Mouse (Mus musculus): ENCODE results near the gene Dynll1. TPM values are rescaled to one million over a fixed set of nuclear protein-coding genes. Genes with fewer than 3 reads are reported as not detected.
A peak's percentile ranks its signal among the peaks of the same experiment; 100 is the strongest.

Dynll1 gene
- polyA plus RNA-seq, 1 experiment from 2014 or later: 1,196 TPM

GRCm38 (mm10) chr5:115327610-115328548 lies 27.1 kb upstream of the Dynll1 start:
- Histone ChIP-seq H3K4me2 (peak overlapping the region; percentile 91), H3K4me1 (peaks cover 49% of the 10 kb centered on the region), H3K9me3 (no peaks in the 10 kb centered on the region), H3K4me3 (peak overlapping the region; percentile 99), H3K27ac (replicated peaks) (peak overlapping the region; percentile 91), H3K36me3 (peaks cover 38% of the 10 kb centered on the region), H3K27me3 (replicated peaks) (no peaks in the 10 kb centered on the region), H3K9ac (peak overlapping the region; percentile 98)
- ATAC-seq (ENCODE audit: extremely low read depth, insufficient number of reproducible peaks, low FRiP score, low TSS enrichment): no peak; the same call in 1 of the 2 replicates
- under 1% methylated on average over 55 of the region's 55 CpGs for WGBS

- peak within 1 kb of the TSS; percentile 98 for H3K9ac ChIP-seq
- peak within 1 kb of the TSS; percentile 91 for H3K4me2 ChIP-seq
- peaks cover 45% of the 10 kb centered on the region for H3K4me1 ChIP-seq
- WGBS: under 1% methylated on average over 93 of the region's 97 CpGs
- peak; percentile 85 for ATAC-seq (ENCODE audit: extremely low read depth, insufficient number of reproducible peaks, low FRiP score, low TSS enrichment)
- peak within 1 kb of the TSS; percentile 99 for H3K4me3 ChIP-seq
- no peaks in the 10 kb centered on the region for H3K9me3 ChIP-seq
- peak within 1 kb of the TSS; percentile 91 for H3K27ac ChIP-seq (replicated peaks)
- H3K36me3 ChIP-seq: peaks cover 29% of the 10 kb centered on the region
- H3K27me3 ChIP-seq (replicated peaks): no peaks in the 10 kb centered on the region
Observed at GRCm38 (mm10) chr5:115326875-115327609, 26.2 kb upstream of the Dynll1 start, which contains the start of gene Srsf9. Gene Srsf9 (plus strand): TSS chr5:115327177.

- peak overlapping the region; percentile 98 for H3K9ac ChIP-seq
- 11% methylated on average over 11 of the region's 11 CpGs for WGBS
Observed at GRCm38 (mm10) chr5:115326256-115326831, 25.5 kb upstream of the Dynll1 start.

GRCm38 (mm10) chr5:115319004-115319940 lies 18.5 kb upstream of the Dynll1 start:
- Histone ChIP-seq H3K4me2 (peak overlapping the region; percentile 86), H3K9ac (peak overlapping the region; percentile 80), H3K9me3 (no peaks in the 10 kb centered on the region), H3K4me1 (peaks cover 36% of the 10 kb centered on the region), H3K36me3 (no peaks in the 10 kb centered on the region), H3K27me3 (replicated peaks) (no peaks in the 10 kb centered on the region), H3K4me3 (peak overlapping the region; percentile 54), H3K27ac (replicated peaks) (peak overlapping the region; percentile 78)
- under 1% methylated on average over 22 of the region's 22 CpGs for WGBS
- peak; percentile 70; the same call in 1 of the 2 replicates for ATAC-seq (ENCODE audit: extremely low read depth, insufficient number of reproducible peaks, low FRiP score, low TSS enrichment)

More at GRCm38 (mm10) chr5:115326256-115326831, 25.5 kb upstream of the Dynll1 start:
- ATAC-seq (ENCODE audit: extremely low read depth, insufficient number of reproducible peaks, low FRiP score, low TSS enrichment): peak; percentile 12; the same call in 1 of the 2 replicates
- no peaks in the 10 kb centered on the region for H3K27me3 ChIP-seq (replicated peaks)
- no peaks in the 10 kb centered on the region for H3K9me3 ChIP-seq
- peak overlapping the region; percentile 91 for H3K4me2 ChIP-seq
- H3K36me3 ChIP-seq: peaks cover 22% of the 10 kb centered on the region
- H3K4me1 ChIP-seq: peaks cover 43% of the 10 kb centered on the region
- peak overlapping the region; percentile 99 for H3K4me3 ChIP-seq
- peak overlapping the region; percentile 91 for H3K27ac ChIP-seq (replicated peaks)

- Histone ChIP-seq H3K9ac (peak overlapping the region; percentile 41; the same call in 1 of the 2 replicates), H3K27ac (replicated peaks) (peak overlapping the region; percentile 58), H3K9me3 (no peaks in the 10 kb centered on the region), H3K4me1 (peaks cover 47% of the 10 kb centered on the region), H3K4me3 (peak overlapping the region; percentile 9; the same call in 1 of the 2 replicates), H3K27me3 (replicated peaks) (no peaks in the 10 kb centered on the region), H3K4me2 (peak overlapping the region; percentile 56), H3K36me3 (no peaks in the 10 kb centered on the region)
- no peak for ATAC-seq (ENCODE audit: extremely low read depth, insufficient number of reproducible peaks, low FRiP score, low TSS enrichment)
- WGBS: 8% methylated on average over 10 of the region's 10 CpGs
Observed at GRCm38 (mm10) chr5:115317645-115318328, 17.0 kb upstream of the Dynll1 start.

- H3K27me3 ChIP-seq (replicated peaks): no peaks in the 10 kb centered on the region
- H3K4me1 ChIP-seq: peaks cover 54% of the 10 kb centered on the region
- peak overlapping the region; percentile 58 for H3K27ac ChIP-seq (replicated peaks)
- H3K9ac ChIP-seq: peak overlapping the region; percentile 41
- H3K4me2 ChIP-seq: peak overlapping the region; percentile 56
- H3K9me3 ChIP-seq: no peaks in the 10 kb centered on the region
- 12% methylated on average over 14 of the region's 14 CpGs for WGBS
- H3K4me3 ChIP-seq: no peak overlapping the region
- H3K36me3 ChIP-seq: no peaks in the 10 kb centered on the region
- ATAC-seq (ENCODE audit: extremely low read depth, insufficient number of reproducible peaks, low FRiP score, low TSS enrichment): no peak
Observed at GRCm38 (mm10) chr5:115316968-115317644, 16.3 kb upstream of the Dynll1 start.

GRCm38 (mm10) chr5:115313668-115313943 lies 12.8 kb upstream of the Dynll1 start:
- H3K4me2 ChIP-seq: no peak overlapping the region; the same call in 1 of the 2 replicates
- ATAC-seq (ENCODE audit: extremely low read depth, insufficient number of reproducible peaks, low FRiP score, low TSS enrichment): no peak
- peaks cover 44% of the 10 kb centered on the region for H3K4me1 ChIP-seq
- H3K27me3 ChIP-seq (replicated peaks): no peaks in the 10 kb centered on the region
- H3K9ac ChIP-seq: peak overlapping the region; percentile 33; the same call in 1 of the 2 replicates
- no peak overlapping the region for H3K4me3 ChIP-seq
- H3K9me3 ChIP-seq: no peaks in the 10 kb centered on the region
- peak overlapping the region; percentile 30 for H3K27ac ChIP-seq (replicated peaks)
- WGBS: 36% methylated on average over 5 of the region's 5 CpGs
- H3K36me3 ChIP-seq: no peaks in the 10 kb centered on the region

GRCm38 (mm10) chr5:115312816-115313667 lies 12.2 kb upstream of the Dynll1 start:
- peak overlapping the region; percentile 30 for H3K27ac ChIP-seq (replicated peaks)
- H3K9ac ChIP-seq: peak overlapping the region; percentile 33; the same call in 1 of the 2 replicates
- H3K9me3 ChIP-seq: no peaks in the 10 kb centered on the region
- H3K4me1 ChIP-seq: peaks cover 38% of the 10 kb centered on the region
- no peak overlapping the region for H3K4me3 ChIP-seq
- H3K27me3 ChIP-seq (replicated peaks): no peaks in the 10 kb centered on the region
- no peaks in the 10 kb centered on the region for H3K36me3 ChIP-seq
- 41% methylated on average over 10 of the region's 10 CpGs for WGBS
- peak overlapping the region; percentile 8; the same call in 1 of the 2 replicates for H3K4me2 ChIP-seq
- ATAC-seq (ENCODE audit: extremely low read depth, insufficient number of reproducible peaks, low FRiP score, low TSS enrichment): peak; percentile 44; the same call in 1 of the 2 replicates

GRCm38 (mm10) chr5:115312354-115312753 lies 11.6 kb upstream of the Dynll1 start:
- H3K4me1 ChIP-seq: peaks cover 31% of the 10 kb centered on the region
- H3K36me3 ChIP-seq: no peaks in the 10 kb centered on the region
- H3K9me3 ChIP-seq: no peaks in the 10 kb centered on the region
- H3K27ac ChIP-seq (replicated peaks): peak overlapping the region; percentile 30
- WGBS: 42% methylated on average over 4 of the region's 4 CpGs
- H3K9ac ChIP-seq: no peak overlapping the region
- H3K4me2 ChIP-seq: peak overlapping the region; percentile 8; the same call in 1 of the 2 replicates
- H3K27me3 ChIP-seq (replicated peaks): no peaks in the 10 kb centered on the region
- H3K4me3 ChIP-seq: no peak overlapping the region
- ATAC-seq (ENCODE audit: extremely low read depth, insufficient number of reproducible peaks, low FRiP score, low TSS enrichment): no peak

Data from heart, embryonic 13.5 days (tissue).